Mouse (Mus musculus) ES-Bruce4 (cell line): ENCODE data around the gene Gm5475. TPM values are rescaled to one million over a fixed set of nuclear protein-coding genes. Genes with fewer than 3 reads are reported as not detected.

Source experiments
- H3K27ac ChIP-seq: 2 replicates; pipeline ENCODE4 v1.5.1; 2012; ENCODE audit warnings: low read length, inconsistent platforms; ENCODE audit not compliant: insufficient read depth
- H3K27me3 ChIP-seq: 2 replicates; pipeline ENCODE4 v1.6.1; 2012; ENCODE audit warnings: mild to moderate bottlenecking, low read length, inconsistent platforms; ENCODE audit not compliant: control insufficient read depth, poor library complexity, insufficient read depth, severe bottlenecking
- H3K36me3 ChIP-seq: 2 replicates; pipeline ENCODE4 v1.6.1; 2012; ENCODE audit warnings: inconsistent platforms, mild to moderate bottlenecking, low read length, moderate library complexity; ENCODE audit not compliant: control insufficient read depth, poor library complexity, insufficient read depth, severe bottlenecking
- H3K4me1 ChIP-seq: one replicate; pipeline ENCODE4 v1.8.1; 2011; ENCODE audit warnings: low read length; ENCODE audit not compliant: control insufficient read depth, insufficient read depth
- H3K4me3 ChIP-seq: 2 replicates; pipeline ENCODE4 v1.5.1; 2011; ENCODE audit warnings: low read depth, mild to moderate bottlenecking, low read length
- H3K9ac ChIP-seq: 2 replicates; pipeline ENCODE4 v1.6.1; 2012; ENCODE audit warnings: low read depth, mild to moderate bottlenecking, inconsistent platforms; ENCODE audit not compliant: poor library complexity, severe bottlenecking
- H3K9me3 ChIP-seq: replicated peaks from 2 replicates; pipeline ENCODE4 v1.6.1; 2012; ENCODE audit warnings: mild to moderate bottlenecking, low read length, inconsistent platforms; ENCODE audit not compliant: control insufficient read depth, poor library complexity, insufficient read depth, severe bottlenecking
- CTCF ChIP-seq: IDR thresholded peaks from one replicate; pipeline ENCODE4 v1.8.1; 2011; ENCODE audit warnings: low read depth, low read length
- EP300 ChIP-seq: IDR thresholded peaks from 2 replicates; pipeline ENCODE4 v1.6.1; 2011; ENCODE audit warnings: low read depth, low read length; ENCODE audit not compliant: insufficient read depth
- POLR2A ChIP-seq: IDR thresholded peaks from one replicate; pipeline ENCODE4 v1.8.1; 2011; ENCODE audit warnings: low read length; ENCODE audit not compliant: insufficient read depth
- polyA plus RNA-seq: library from polyadenylated mRNA; stranded (reverse); fragments of >200 nt; gene quantifications from 2 replicates; pipeline ENCODE4 v1.2.4, GENCODE M21; 2011; ENCODE audit warnings: low read depth; ENCODE audit not compliant: missing spikeins, insufficient read depth, insufficient read length

Gene Gm5475
- polyA plus RNA-seq, 1 experiment, result not detected

GRCm38 (mm10) chr15:100467738-100468137 lies 45.8 kb downstream of the Gm5475 start:
- TF ChIP-seq POLR2A (no peak), CTCF (no peak), EP300 (no peak)
- H3K27ac ChIP-seq, result no peak overlapping the region
- peak overlapping the region; percentile 72; the same call in 1 of the 2 replicates for H3K4me3 ChIP-seq
- H3K4me1 ChIP-seq, result no peaks in the 10 kb centered on the region
- no peaks in the 10 kb centered on the region for H3K27me3 ChIP-seq
- no peaks in the 10 kb centered on the region for H3K9me3 ChIP-seq
- H3K36me3 ChIP-seq, result no peaks in the 10 kb centered on the region
- H3K9ac ChIP-seq, result no peak overlapping the region

GRCm38 (mm10) chr15:100468295-100469188 lies 46.6 kb downstream of the Gm5475 start, which contains the start of gene Letmd1:
Gene Letmd1 (plus strand): TSS chr15:100469023.
- no peaks in the 10 kb centered on the region for H3K27me3 ChIP-seq
- no peaks in the 10 kb centered on the region for H3K36me3 ChIP-seq
- TF ChIP-seq POLR2A (no peak), CTCF (peak; percentile 61), EP300 (0 out of 2 replicates have a peak, but pooled peaks have one; percentile 0)
- H3K9ac ChIP-seq, result peak within 1 kb of the TSS; percentile 67
- peaks cover 2% of the 10 kb centered on the region for H3K4me1 ChIP-seq
- no peaks in the 10 kb centered on the region for H3K9me3 ChIP-seq
- no peak within 1 kb of the TSS for H3K27ac ChIP-seq
- peak within 1 kb of the TSS; percentile 72 for H3K4me3 ChIP-seq

GRCm38 (mm10) chr15:100469189-100469545 lies 47.2 kb downstream of the Gm5475 start:
- Histone ChIP-seq H3K36me3 (no peaks in the 10 kb centered on the region), H3K4me3 (peak overlapping the region; percentile 72), H3K4me1 (peaks cover 2% of the 10 kb centered on the region), H3K27me3 (no peaks in the 10 kb centered on the region), H3K27ac (no peak overlapping the region), H3K9me3 (no peaks in the 10 kb centered on the region), H3K9ac (peak overlapping the region; percentile 67)
- TF ChIP-seq CTCF, result no peak

DNA sequence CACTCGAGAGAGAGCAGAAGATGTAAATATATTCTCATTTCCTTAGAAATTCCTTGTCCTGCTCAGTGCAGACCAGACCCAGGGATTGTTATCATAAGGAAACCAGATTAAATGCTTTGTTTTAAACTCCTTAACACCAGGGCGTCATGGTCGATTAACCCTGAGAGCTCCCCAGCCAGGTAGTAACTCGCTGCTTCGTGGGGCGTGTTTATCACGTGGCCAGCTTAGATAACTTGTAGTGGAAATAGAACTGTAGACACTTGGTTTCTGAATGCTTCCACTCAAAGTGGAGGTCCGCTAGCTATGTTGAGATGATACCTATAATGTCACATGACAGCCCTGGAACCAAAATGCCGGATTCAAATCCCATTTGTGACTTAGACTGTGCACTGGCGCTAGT lies 48.1 kb downstream of the Gm5475 start:
- Histone ChIP-seq H3K9me3 (no peaks in the 10 kb centered on the region), H3K4me1 (peaks cover 5% of the 10 kb centered on the region), H3K36me3 (no peaks in the 10 kb centered on the region), H3K9ac (no peak overlapping the region), H3K4me3 (no peak overlapping the region), H3K27ac (no peak overlapping the region), H3K27me3 (no peaks in the 10 kb centered on the region)
- TF ChIP-seq EP300, result no peak
- TF ChIP-seq POLR2A, result no peak
- no peak for TF ChIP-seq CTCF

DNA sequence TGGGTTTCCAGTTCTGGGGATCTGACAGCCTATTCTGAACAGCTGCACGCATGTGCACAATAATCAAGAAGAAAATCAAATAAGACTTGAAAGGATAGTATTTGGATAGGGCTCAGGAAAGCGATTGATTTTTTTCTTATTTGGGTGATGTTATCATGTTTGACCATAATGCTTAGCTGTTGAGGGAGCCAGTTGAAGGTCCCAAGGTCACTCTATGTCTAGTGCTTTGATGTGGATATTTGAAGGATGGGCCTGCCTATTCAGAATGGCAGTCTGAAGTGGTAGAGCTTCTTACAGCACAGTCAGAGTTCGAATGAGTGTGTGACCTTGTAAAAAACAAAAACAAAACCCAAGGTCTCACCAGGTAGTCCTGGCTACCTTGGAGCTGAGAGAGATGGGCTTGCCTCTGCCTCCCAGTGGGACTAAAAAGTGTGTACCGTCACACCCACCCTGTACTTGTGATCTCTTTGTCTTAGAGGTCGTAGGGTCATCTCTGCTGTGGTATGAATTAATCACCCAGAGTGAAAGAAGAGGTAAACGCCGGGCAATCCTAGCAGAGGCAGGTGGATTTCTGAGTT lies 52.1 kb downstream of the Gm5475 start:
- Histone ChIP-seq H3K9ac (no peak overlapping the region), H3K27me3 (no peaks in the 10 kb centered on the region), H3K36me3 (no peaks in the 10 kb centered on the region), H3K27ac (peak overlapping the region; percentile 54; the same call in 1 of the 2 replicates), H3K9me3 (no peaks in the 10 kb centered on the region), H3K4me3 (no peak overlapping the region), H3K4me1 (peaks cover 7% of the 10 kb centered on the region)
- TF ChIP-seq POLR2A (no peak), EP300 (peak; percentile 79)

Other genes starting within 250 kb of the Gm5475 start
- 55.8 and 60.3 TPM in 2 replicates for gene Atf1, start 194.3 kb upstream of the Gm5475 start, polyA plus RNA-seq
- gene Tmprss12, start 141.3 kb upstream of the Gm5475 start, polyA plus RNA-seq, result 3.2 and 4.1 TPM in 2 replicates
- 9.7 and 11.5 TPM in 2 replicates for gene Mettl7a1, start 118.0 kb upstream of the Gm5475 start, polyA plus RNA-seq
- not detected in 2 replicates for gene Mettl7a3, start 87.2 kb upstream of the Gm5475 start, polyA plus RNA-seq
- gene Methig1, start 69.0 kb upstream of the Gm5475 start, polyA plus RNA-seq, result not detected in 2 replicates
- not detected in 2 replicates for gene Mettl7a2, start 68.9 kb upstream of the Gm5475 start, polyA plus RNA-seq
- not detected in 2 replicates for gene Higd1c, start 57.6 kb upstream of the Gm5475 start, polyA plus RNA-seq
- gene Slc11a2, start 2.9 kb downstream of the Gm5475 start, polyA plus RNA-seq, result 24.0 and 29.9 TPM in 2 replicates
- 9.5 and 10.3 TPM in 2 replicates for gene Letmd1, start 46.9 kb downstream of the Gm5475 start, polyA plus RNA-seq
- gene Csrnp2, start 73.3 kb downstream of the Gm5475 start, polyA plus RNA-seq, result 6.6 and 6.8 TPM in 2 replicates
- 14.2 and 15.7 TPM in 2 replicates for gene Tfcp2, start 129.9 kb downstream of the Gm5475 start, polyA plus RNA-seq
- gene Pou6f1, start 177.8 kb downstream of the Gm5475 start, polyA plus RNA-seq, result 4.9 and 7.3 TPM in 2 replicates
- 70.7 and 85.2 TPM in 2 replicates for gene Dazap2, start 193.2 kb downstream of the Gm5475 start, polyA plus RNA-seq
- gene Smagp, start 214.8 kb downstream of the Gm5475 start, polyA plus RNA-seq, result 36.6 and 45.6 TPM in 2 replicates
- gene Bin2, start 247.4 kb downstream of the Gm5475 start, polyA plus RNA-seq, result 15.4 and 30.0 TPM in 2 replicates